Mouse (Mus musculus): ENCODE results near the gene Cdh15.
A peak's percentile ranks its signal among the peaks of the same experiment; 100 is the strongest.

The Cdh15 gene

DNA sequence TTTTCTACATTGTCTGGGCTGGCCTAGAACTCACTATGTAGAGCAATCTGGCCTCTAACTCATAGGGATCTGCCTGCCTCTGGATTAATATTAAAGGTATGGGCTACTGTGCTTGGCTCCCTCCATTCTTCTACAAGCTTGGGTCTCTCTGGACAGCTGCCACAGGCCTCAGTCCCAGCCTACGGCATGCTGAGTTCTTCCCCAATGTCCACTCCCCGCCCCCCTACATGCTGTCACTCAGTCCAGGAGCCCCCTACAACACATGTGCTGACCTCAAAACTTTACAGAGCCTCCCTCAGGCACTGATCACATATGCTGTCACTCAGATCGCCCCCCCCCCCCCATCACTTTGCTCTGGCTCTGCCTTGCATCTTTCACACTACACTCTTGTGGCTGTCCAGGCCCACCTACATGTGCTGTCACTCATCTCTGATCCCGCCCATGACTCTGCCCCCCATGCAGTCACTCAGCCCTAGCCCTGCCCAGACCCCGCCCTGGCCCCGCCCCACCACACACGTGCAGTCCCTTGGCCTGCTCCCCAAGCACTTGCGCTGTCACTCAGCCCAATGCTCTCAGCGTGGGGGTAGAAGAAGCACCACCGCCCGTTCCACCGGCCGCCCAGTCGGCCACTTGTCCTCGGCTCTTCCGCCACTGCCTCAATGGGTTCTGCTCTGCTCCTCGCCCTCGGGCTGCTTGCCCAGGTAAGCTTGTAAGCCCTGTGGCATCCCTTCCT is at the start of gene Cdh15:
Gene Cdh15, plus strand, starts transcription at position 138 of the 733 bp plus-strand sequence.
- no peak for DNase-seq (ENCODE audit: low spot score in 2 of 2)

DNA sequence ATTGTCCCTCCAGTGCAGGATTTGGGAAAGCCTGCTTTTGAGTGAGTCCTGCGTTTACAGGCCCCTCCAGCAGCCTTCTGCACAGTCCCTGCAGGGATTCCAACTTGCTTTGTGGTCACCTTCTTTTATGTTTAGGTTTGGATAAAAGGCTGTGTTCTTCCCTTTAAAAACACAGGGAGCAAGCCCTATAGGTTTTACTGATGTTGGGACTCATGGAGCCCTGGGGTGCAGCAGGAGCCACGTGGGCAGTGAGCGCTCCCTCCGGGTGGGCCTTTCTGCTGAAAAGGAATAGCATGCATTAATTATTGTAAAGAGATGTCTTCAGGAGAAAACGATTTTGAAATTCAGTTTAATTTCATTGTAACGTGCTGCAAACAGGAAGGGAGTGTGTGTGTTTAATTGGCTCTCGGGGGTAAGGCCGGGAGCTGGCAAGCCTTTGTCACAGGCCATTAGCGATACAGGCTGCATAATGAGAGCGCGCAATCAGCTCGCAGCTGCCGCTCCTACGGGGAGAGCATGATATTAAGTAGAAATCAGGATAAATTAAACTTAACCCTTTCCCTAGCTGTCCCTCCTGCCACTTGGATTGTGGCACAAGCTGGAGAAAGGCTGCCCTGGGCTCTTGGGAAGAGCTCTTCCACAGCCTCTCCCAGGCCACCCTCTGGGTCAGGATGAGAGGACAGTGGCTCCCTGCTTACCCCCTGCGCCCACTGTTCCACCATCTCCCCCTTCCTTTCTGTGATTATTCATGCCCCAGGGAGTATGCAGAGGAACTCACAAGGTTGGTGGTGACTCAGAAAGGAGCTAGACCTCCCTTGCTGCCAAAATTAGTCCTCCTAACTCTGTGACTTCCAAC is 43.6 kb upstream of the Cdh15 start:
- DNase-seq (ENCODE audit: low spot score in 2 of 2) = no peak

- no peak for DNase-seq (ENCODE audit: low spot score in 2 of 2)
These were observed 42.4 kb upstream of the Cdh15 start for GRCm38 (mm10) chr8:122805349-122805748.

GRCm38 (mm10) chr8:122806956-122807538 is 40.7 kb upstream of the Cdh15 start:
- no peak for DNase-seq (ENCODE audit: low spot score in 2 of 2)

DNA sequence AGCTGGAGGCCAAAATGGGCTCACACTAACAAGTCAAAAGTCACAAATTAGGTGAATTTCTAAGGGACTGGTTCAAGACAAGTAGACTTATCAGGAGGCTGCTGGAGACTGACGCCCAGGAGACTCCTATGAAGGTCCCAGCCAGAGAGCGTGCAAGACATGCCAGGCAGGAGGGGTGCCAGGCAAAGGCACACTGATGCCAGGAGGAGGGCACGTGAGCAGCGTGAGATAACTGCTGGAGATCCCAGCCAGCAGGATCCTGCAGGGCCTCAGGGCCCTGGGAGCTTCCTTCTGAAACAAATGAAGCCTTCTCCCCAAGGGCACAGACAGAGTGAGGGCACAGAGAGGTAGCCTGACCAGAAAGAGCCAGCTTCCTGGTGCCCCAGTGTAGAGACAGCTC is 39.9 kb upstream of the Cdh15 start:
- no peak for DNase-seq (ENCODE audit: low spot score in 2 of 2)

GRCm38 (mm10) chr8:122810376-122810775 is 37.4 kb upstream of the Cdh15 start:
- DNase-seq (ENCODE audit: low spot score in 2 of 2) = no peak

DNA sequence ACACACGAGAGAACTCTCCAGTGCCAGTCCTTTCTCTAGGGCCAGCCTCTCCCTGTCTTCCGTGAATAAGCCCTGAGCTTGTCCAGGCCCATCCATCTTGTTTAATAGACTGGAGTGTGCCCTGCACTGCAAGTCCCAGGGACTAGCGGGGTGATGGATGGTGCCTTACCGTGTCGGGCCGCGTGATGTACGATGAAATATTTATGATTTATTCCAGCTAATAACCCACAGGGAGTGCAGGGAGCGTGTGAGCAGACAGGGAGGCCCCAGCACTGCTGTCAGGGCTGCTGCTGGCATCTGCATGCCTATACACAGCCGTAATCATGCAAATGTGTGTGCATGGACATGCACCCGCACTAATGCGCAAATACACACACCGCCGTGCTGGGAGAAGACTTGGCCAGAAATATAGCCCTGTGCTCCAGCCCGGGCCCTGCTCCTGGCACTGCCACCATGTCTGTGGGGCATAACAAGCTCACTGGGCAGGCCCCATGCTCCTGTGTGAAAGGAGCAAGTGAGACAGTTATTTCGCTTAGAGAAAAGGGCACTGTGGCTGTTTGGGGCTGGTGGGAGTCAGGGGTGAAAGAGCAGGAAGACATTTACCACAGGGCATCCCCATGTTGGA is 35.8 kb upstream of the Cdh15 start:
- DNase-seq (ENCODE audit: low spot score in 2 of 2) = no peak

- no peak for DNase-seq (ENCODE audit: low spot score in 2 of 2)
These were observed 35.0 kb upstream of the Cdh15 start for GRCm38 (mm10) chr8:122812610-122813250.

DNA sequence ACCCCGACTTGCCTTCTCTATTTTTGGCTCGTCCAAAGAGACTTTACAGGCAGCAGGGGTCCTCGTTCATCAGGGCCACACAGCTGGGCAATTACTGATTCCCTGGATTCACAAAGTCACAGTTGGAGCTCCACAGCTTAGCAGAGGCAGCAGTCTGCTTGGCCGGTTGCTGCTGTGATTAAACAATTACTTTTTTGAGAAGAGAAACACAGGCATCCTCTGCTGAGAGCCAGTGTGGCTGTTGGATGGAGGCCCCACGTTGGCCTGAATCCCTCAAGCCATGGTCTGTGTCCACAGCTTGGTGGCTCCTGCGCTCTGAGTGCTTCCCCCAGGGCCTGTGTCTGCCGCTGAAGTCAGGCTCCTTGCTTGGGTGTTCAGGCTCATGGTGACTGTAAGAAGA is 33.2 kb upstream of the Cdh15 start:
- DNase-seq (ENCODE audit: low spot score in 2 of 2) = no peak

DNA sequence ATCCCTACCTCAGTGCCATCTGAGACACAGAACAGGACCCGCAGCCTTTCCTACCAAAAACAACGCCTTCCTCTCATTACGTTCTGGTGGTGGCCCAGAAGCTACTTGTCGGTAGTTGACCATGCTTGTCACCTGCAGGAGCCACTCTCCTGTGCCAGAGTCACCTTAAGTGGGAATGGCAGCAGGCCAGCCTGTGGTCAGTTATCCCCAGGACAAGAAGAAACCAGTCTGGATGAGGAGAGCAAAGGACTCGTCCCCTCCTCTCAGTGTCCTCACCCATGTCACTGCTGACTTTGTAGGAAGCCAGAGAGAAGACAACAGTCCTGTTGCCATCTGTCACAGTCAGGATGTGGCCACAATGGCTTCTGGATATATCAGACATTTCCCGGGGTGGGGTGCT is 30.8 kb upstream of the Cdh15 start:
- no peak for DNase-seq (ENCODE audit: low spot score in 2 of 2)

GRCm38 (mm10) chr8:122817724-122818496 is 29.9 kb upstream of the Cdh15 start:
- DNase-seq (ENCODE audit: low spot score in 2 of 2) = no peak

- no peak for DNase-seq (ENCODE audit: low spot score in 2 of 2)
These were observed 28.0 kb upstream of the Cdh15 start for GRCm38 (mm10) chr8:122819776-122820175.

DNA sequence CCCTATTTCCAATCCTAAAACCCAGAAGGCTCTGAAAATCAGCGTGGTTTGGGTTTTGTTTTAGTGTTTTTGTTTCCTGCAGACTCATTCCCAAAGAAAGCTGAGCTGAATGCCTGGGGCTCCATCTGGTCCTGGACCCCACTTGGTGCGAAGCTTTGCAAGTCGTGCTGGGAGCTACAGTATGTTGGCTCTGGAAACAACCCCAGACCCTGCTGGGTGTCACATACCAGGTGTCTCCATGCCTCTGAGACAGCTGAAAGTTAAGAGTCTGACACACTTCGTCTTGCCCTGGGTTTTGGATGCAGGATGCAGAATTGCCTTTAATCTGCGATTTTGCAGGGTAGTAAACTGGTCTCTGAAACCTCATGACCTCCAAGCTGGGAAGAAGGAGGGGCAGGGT is 23.2 kb upstream of the Cdh15 start:
- DNase-seq (ENCODE audit: low spot score in 2 of 2) = no peak

GRCm38 (mm10) chr8:122824986-122825385 is 22.8 kb upstream of the Cdh15 start:
- DNase-seq (ENCODE audit: low spot score in 2 of 2) = no peak

DNA sequence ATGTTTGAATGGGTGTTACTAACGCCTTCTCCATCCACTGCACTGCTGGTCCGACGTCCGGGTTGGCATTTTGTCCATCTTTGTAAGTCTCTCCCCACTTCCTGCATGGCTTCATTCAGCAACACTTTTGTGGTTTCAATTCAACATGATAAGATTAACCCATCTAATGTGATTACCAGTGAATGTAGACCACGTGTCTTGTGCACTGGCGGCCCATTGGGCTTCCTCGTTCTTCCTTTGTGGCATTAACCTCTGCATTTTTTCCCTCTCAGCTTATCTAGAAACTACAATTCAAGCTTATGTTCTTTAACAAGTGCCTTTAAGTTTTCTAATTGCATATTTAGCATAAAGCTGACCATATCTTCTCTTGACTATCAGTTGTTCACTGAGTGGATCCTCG is 22.4 kb upstream of the Cdh15 start:
- DNase-seq (ENCODE audit: low spot score in 2 of 2) = no peak

- DNase-seq (ENCODE audit: low spot score in 2 of 2) = no peak
These were observed 18.4 kb upstream of the Cdh15 start for GRCm38 (mm10) chr8:122829396-122829795.

- DNase-seq (ENCODE audit: low spot score in 2 of 2) = peak; percentile 79 to 94
These were observed 17.3 kb upstream of the Cdh15 start for GRCm38 (mm10) chr8:122830349-122831061.

- no peak for DNase-seq (ENCODE audit: low spot score in 2 of 2)
These were observed 13.3 kb upstream of the Cdh15 start for GRCm38 (mm10) chr8:122834416-122834815.

DNA sequence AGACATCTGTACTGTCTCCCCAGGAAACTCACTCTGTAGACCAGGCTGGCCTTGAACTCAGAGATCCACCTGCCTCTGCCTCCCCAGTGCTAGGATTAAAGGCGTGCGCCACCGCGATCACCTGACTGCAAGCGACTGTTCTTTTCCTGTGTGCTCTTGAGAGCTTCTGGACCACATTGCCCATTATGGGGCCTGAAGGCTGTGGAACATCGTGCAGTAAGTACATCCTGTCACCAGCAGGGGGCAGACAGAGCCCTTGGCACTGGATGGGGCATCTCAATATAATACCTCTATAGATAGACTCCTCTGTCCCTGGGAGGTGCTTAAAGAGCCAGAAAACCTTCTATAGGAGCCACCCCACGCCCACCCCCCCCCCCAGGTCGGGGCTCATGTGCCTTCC is 12.8 kb upstream of the Cdh15 start:
- peak; percentile 39 to 68 for DNase-seq (ENCODE audit: low spot score in 2 of 2)

DNA sequence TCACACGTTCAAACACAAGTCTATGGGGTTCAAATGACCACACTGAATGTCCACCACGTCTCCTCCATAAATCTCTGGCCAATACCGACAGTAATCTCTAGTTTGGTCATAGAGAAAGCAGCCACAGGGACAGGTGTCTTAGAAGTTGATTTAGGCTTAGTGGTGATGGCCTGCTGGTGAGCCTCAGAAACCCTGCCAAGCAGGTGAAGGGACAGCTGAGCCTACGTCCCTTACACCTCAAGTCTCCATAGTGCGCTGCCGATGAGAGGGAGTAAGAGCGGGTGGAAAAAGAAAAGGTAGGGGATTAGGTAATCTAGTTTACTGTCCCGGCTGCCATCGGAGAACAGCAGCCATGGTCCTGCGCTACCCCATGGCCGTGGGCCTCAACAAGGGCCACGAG is 11.6 kb upstream of the Cdh15 start:
- DNase-seq (ENCODE audit: low spot score in 2 of 2) = no peak

All from frontal cortex, postnatal 14 days (tissue).